In the genomic region with DNA sequence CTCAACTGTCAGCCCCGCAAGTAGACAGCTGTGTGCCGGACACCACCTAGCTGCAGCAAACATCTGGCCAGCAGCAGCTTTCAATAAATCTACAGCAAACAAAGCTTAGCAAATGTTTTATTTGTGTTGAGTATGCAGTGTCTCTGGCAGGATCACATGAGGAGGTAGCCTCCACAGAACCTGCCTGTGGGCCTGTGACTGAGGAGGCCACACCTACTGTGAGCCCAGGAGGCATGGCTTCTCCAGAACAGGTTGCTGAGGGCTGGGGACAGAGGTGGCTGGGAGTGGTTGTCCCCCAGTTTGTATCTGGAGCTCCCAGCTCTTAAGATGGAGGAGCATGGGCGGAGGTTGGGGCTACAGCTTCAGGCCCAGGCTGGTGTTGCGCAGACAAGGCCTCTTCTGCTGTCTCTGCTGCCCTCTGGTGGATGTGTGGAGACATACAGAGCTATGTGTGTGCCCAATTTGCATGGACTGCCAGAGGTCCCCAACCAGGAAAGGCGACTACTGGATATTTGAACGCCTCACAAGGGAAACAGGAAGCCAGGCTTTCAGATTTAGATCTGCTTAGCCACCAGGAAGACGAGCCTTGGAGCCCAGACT, we compare ENCODE assay signal across 8 mouse cellular contexts. TPM values are rescaled to one million over a fixed set of nuclear protein-coding genes. Genes with fewer than 3 reads are reported as not detected.
A peak's percentile ranks its signal among the peaks of the same experiment; 100 is the strongest.
DNase-seq lines count a peak whose midpoint lies in the region; ATAC-seq lines count a peak whose summit lies in the region.

No protein-coding gene starts in this region.

- H3K9me3 ChIP-seq in hindbrain, embryonic 13.5 days, result no peaks in the 10 kb centered on the region

- peaks cover 54% of the 10 kb centered on the region for H3K36me3 ChIP-seq in hindbrain, embryonic 13.5 days

- H3K9ac ChIP-seq in hindbrain, embryonic 13.5 days, result peak overlapping the region; percentile 46; the same call in 1 of the 2 replicates

- WGBS in hindbrain, embryonic 13.5 days, result 42% methylated on average over 7 of the region's 7 CpGs

- peak; percentile 83 for ATAC-seq in frontal cortex, adult (ENCODE audit: low TSS enrichment)
- peak; percentile 83 for ATAC-seq in hindbrain, embryonic 13.5 days (ENCODE audit: low FRiP score)

- H3K4me2 ChIP-seq in hindbrain, embryonic 13.5 days, result no peak overlapping the region

- peak; percentile 95 for DNase-seq in NIH3T3 (ENCODE audit: low read depth)
- DNase-seq in cerebellum, adult 9-10 months, result peak; percentile 86
- peak; percentile 79 to 88 for DNase-seq in layer of hippocampus, postnatal 14 days (ENCODE audit: low spot score in 2 of 2)
- peak; percentile 88 for DNase-seq in lung, postnatal 25 days (ENCODE audit: low spot score)
- peak; percentile 90 for DNase-seq in retina, postnatal 1 day
- DNase-seq in thymus, postnatal 36 days, result peak; percentile 77 to 82

- H3K27ac ChIP-seq in hindbrain, embryonic 13.5 days, result peak overlapping the region; percentile 60

- no peaks in the 10 kb centered on the region for H3K27me3 ChIP-seq in hindbrain, embryonic 13.5 days

- H3K4me1 ChIP-seq in hindbrain, embryonic 13.5 days (replicated peaks), result no peaks in the 10 kb centered on the region; the same call in 1 of the 2 replicates

- H3K4me3 ChIP-seq in hindbrain, embryonic 13.5 days, result no peak overlapping the region

RNA-seq across cellular contexts. Expression of a gene that starts 5.5 kb away (rescaled TPM):
- polyA plus RNA-seq in hindbrain, embryonic 13.5 days (2015; fragmentation: Nextera tagmentation; extraction: Ambion mirVana), result 4.0 and 4.3 TPM in 2 replicates
- 1 to 10 TPM; 3.4 to 4.4 TPM for total RNA-seq in layer of hippocampus, postnatal 14 days (2021)

RNA-seq across cellular contexts. Expression of a gene that starts 8.1 kb away (rescaled TPM):
- polyA plus RNA-seq in hindbrain, embryonic 13.5 days (2015; fragmentation: Nextera tagmentation; extraction: Ambion mirVana), result 195 and 196 TPM in 2 replicates
- 10 to 100 TPM; 86.1 to 90.9 TPM for total RNA-seq in layer of hippocampus, postnatal 14 days (2021)

RNA-seq across cellular contexts. Expression of a gene that starts 8.1 kb away (rescaled TPM):
- 208 and 212 TPM in 2 replicates for polyA plus RNA-seq in hindbrain, embryonic 13.5 days (2015; fragmentation: Nextera tagmentation; extraction: Ambion mirVana)
- 100 to 1,000 TPM; 121 to 128 TPM for total RNA-seq in layer of hippocampus, postnatal 14 days (2021)

RNA-seq across cellular contexts. Expression of a gene that starts 10.4 kb away (rescaled TPM):
- 30.0 and 37.8 TPM in 2 replicates for polyA plus RNA-seq in hindbrain, embryonic 13.5 days (2015; fragmentation: Nextera tagmentation; extraction: Ambion mirVana)
- total RNA-seq in layer of hippocampus, postnatal 14 days (2021), result 10 to 100 TPM; 31.3 to 35.7 TPM

RNA-seq across cellular contexts. Expression of a gene that starts 15.2 kb away (rescaled TPM):
- 130 and 135 TPM in 2 replicates for polyA plus RNA-seq in hindbrain, embryonic 13.5 days (2015; fragmentation: Nextera tagmentation; extraction: Ambion mirVana)
- 100 to 1,000 TPM; 102 to 116 TPM for total RNA-seq in layer of hippocampus, postnatal 14 days (2021)
